Mouse (Mus musculus) large intestine, adult 2 months (tissue): Measurements from ENCODE around the gene Fundc2. TPM values are rescaled to one million over a fixed set of nuclear protein-coding genes. Genes with fewer than 3 reads are reported as not detected.

Source experiments
- DNase-seq: peaks from one replicate; pipeline ENCODE4 v3.0.0-alpha.2; 2012; ENCODE audit warnings: low read depth, low spot score
- WGBS: fragments of 180-500 bp; shearing (Covaris S2); methylation state at CpG from one replicate; pipeline ENCODE4 v1.1.7; 2018; 5-methylcytosine and 5-hydroxymethylcytosine counted together
- polyA plus RNA-seq: library from polyadenylated mRNA; depleted of rRNA; stranded (reverse); fragments of >200 nt; gene quantifications from 2 replicates; pipeline ENCODE4 v1.2.3, GENCODE M21; 2012; rRNA removed

Fundc2 gene
- polyA plus RNA-seq = 4.1 and 5.5 TPM in 2 replicates

DNA sequence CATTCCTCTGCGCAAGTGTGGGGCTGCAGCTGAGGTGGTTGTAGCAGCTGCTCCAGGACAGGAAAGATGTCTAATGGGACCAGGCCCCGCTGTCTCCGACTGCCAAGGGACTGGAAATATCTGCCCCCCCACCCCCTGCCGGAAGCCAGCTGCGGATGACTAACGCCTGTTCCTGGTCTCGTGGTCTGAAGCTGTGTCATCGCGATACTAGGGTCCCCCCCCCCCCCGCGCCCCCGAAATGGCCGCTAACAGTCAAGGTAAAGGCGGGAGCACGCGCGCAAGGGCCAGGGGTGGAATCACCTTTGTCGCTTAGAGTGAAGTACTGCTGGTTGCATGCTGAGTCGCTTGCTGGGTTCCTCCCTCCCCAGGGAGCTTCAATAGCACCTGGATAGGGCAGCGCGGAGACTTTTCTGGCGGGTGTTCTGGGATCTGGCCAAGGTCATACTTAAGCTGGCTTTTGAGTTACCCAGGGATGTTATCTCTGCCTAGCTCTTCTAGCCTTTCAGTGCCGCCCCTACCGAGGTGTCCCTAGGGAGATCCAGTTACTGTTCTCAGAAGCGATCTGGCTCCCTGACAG is at the start of gene Fundc2, which contains the start of gene F8:
Fundc2 (plus strand) TSS at position 205 of the 577 bp plus-strand sequence.
F8 (minus strand) TSS at position 421 of the 577 bp plus-strand sequence.
- WGBS = 17% methylated on average over 25 of the region's 25 CpGs

DNA sequence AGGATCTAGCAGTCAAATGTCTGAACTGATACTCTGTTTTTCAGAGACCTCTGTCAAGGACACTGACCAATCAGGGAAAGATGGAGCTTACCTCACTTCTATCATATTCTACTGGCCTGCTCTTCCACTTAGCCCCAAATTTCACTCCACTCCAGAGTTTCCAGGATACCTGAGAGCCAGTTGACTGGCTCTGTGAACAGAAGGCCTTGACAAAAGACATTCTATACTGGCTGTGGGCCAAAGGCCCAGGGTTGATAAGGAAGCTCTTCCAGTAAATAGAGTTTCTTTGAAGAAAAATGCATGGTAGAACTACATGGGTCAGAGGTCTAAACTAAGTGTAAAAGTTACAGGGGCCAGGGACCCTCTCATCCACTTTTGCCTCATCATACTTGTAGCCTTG is 12.0 kb upstream of the Fundc2 start:
- no peak for DNase-seq

More for the DNA sequence above, at the start of gene Fundc2, which contains the start of gene F8:
- peak; percentile 11 for DNase-seq

DNA sequence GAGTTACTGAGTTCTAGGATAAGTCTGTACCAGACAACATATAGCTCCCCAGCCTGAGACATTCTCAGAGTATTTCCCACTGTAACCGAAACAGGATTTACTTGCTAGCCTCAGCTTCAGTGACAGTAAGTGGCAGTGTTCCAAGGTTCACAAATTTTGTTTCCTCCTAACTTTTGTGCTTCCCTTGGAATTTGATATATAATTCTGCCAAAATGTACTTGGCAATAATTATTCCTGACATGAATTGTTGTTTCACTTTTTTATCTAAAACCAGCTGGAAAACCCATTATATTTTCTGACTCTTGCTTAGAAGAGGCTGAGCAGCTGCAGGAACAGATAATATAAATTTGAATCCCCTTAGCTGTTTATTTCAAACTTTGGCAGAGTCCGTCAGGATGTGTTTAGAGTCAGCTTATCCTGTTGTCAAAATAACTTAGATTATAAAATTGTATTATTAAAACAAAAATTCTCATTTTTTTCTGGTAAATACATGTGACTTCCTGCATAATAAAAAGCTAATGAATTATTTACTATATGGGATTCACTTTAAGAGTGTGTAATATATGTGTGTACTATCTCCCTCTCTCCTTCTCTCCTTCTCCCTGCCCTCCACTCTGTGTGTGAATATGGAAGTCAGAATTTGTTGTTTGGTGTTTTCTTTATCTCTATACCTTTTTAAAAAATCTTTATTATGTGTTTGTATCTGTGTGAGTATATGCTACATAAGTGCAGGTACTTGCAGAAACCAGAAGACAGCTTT is 9.4 kb upstream of the Fundc2 start:
- 45% methylated on average over 2 of the region's 2 CpGs for WGBS

DNA sequence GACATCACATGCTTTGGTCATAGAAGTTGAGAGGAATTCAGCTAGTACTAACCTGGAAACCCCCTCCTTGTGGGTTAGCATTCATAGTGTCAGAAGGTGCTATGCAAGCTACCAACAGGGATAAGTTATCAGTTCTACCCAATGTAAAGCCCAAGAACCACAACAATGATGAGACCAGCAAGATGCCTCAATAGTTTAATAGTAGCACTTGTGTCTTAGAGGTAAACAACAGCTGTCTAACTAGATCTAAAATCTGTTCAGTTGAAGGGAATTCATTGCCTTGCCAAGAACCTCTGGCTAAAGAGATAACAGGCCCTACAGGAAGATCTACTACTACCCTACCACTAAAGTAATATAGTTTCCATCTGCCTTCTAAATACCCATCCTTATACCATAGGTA is 5.4 kb upstream of the Fundc2 start:
- DNase-seq = no peak

More for the DNA sequence above, 9.4 kb upstream of the Fundc2 start:
- DNase-seq = no peak

DNA sequence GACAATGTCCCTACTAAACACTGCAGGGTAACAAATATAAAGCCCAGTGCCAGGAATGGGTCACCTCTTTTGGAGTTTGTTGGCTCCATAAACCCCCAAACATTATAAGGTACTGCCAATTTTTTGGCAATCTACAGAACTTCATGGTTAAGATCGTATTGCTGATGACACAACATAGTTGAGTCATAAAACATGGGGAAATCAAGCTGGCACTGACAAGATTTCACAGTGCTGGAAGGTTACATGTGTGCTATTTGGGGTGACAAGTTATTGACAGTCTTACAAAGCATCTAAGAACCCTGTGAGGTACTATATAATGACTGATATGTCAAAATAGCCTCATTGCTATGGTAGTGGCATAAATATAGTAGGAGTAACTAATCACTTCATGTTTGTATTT is 1.0 kb upstream of the Fundc2 start:
- 56% methylated on average over 1 of the region's 1 CpGs for WGBS

DNA sequence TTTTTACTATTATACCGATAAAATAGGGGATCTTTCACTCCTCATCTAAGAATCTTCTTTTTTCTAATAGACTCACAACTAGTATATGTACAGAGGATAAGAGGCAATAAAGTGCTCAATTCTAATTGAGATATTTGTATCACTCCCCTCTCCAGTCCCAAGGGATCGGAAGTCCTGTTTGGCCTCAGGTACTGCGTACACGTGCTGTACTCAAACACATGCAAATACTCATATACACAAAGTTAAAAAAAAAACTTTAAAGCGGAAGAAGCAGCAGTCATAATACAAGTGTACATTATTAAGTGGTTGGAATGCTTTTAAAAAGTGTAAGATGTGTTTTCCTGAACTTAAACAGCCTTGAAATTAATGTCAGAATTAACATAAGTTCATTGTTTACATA is 500 bp upstream of the Fundc2 start:
- no peak for DNase-seq
- WGBS = 69% methylated on average over 5 of the region's 5 CpGs

More for the DNA sequence above, 1.0 kb upstream of the Fundc2 start:
- no peak for DNase-seq

DNA sequence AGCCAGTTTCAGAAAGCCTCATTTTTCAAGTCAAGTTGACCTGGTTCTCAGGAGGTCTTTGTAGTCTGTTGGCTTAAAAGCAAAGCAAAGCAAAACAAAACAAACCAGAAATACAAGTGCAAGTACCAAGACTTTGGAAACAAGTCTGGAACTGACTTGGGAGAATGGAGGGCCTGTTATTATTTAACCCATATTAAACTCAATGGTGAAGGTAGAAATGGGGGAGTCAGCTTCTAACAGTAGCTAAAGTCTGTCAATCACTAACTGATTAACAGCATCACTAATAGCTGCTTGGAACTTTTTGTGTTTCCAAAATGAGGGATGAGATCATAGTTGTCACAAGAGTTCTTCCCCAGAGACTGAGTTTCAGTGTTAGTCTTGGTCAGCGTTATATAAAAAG is 17.3 kb downstream of the Fundc2 start:
- no peak for DNase-seq
- WGBS = 90% methylated on average over 1 of the region's 1 CpGs

DNA sequence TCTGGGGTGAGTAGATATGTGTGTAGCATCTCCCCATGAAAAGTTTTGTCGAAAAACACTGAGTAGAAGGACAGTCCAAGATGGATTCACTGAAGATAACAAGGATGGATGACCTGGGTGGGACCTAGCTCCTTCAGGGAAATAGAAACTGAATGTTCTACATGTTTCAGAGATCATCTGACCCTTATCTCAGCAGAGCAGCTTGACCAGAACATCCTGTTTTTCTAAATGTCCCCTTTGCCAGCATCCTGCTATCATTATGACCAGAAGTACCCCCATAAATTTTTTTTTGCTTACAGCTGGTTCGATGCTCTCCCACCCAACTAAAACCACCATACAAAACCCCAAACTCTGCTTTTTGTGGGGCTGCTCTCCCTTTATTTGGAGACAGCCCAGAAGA is 20.5 kb downstream of the Fundc2 start:
- 69% methylated on average over 2 of the region's 2 CpGs for WGBS
- DNase-seq = no peak

DNA sequence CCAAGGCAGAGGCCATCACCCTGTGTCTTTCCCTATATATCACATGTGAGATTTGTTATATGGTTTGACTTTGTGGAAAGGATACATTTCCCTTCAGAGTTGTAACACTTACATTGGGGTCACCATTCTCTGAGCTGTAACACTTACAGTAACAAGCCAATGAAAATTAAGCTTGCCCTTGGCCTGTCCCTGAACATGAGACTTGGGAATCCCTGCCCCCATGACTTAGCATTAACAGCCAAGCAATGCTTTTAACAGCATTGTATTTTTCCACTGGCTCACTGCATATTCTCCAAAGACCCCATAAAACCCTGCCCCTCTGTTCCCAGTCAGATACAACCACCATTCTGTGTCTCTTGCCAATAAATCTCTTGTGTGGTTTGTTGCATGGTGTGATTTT is 21.2 kb downstream of the Fundc2 start:
- DNase-seq = no peak

DNA sequence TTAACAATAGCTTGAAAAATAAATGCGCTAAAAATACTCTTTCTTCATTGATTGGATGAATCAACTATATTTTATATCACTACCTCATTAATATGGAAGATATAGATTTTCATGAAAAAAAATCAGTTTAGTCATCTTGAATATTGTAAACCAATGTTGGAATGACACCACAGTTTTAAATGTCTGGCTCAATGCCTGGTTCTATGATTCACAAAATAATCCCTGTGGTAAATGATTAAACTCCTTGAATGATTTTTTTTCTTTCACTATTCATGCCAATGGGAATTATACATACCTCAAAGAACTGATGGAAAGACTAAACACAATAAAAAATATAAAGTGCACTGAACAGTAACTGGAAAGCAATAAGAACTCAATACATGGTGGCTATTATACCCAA is 27.5 kb downstream of the Fundc2 start:
- 75% methylated on average over 1 of the region's 1 CpGs for WGBS
- peak; percentile 24 for DNase-seq

DNA sequence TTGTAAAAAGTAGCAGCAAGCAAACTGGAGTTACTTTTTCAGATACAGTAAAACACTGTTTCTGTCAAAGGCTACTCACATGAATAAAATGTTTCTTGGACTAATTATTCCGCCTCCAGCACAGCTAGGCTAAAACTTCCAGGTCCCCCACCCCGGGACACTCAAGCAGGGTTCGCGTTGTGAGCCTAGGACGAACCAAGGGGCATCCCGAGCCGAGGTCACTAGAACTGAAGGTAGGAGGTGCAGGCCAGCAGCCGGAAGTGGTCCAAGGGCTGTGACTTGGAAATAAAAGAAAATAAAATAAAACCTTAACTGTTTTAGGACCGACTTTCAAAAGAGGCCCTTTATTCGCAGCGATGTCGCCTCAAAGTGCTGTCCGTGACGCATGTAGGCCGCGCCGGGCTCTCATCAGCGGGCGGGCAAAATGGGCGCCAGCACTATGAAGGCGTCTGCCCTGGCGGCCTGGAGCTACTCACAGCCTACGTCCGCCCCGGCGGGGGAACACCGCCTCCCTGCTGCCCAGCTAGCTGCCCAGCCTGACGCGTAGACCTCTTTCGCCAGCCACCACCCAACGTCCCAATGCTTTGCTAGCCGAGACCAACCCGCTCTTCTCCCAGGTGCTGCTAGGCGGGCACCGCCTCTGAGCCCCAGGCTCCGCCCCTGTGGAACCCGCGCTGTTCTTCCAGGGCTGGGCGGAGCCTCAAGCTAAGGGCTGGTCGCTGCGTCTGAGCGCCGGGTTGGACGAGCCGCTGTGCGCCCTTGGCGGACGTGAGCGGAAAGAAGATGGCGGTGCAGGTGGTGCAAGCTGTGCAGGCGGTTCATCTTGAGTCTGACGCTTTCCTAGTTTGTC is 34.0 kb downstream of the Fundc2 start, which contains the start of the genes Cmc4, Mtcp1 and Brcc3:
Cmc4 (minus strand) TSS at position 649 of the 850 bp plus-strand sequence.
Mtcp1 (minus strand) TSS at position 653 of the 850 bp plus-strand sequence.
Brcc3 (plus strand) TSS at position 693 of the 850 bp plus-strand sequence.
- 10% methylated on average over 52 of the region's 52 CpGs for WGBS

More for the DNA sequence above, 34.0 kb downstream of the Fundc2 start, which contains the start of the genes Cmc4, Mtcp1 and Brcc3:
- peak; percentile 60 for DNase-seq

Other genes with a start within 250 kb of the Fundc2 start
- not detected in 2 replicates for gene Smim9, start 218.6 kb upstream of the Fundc2 start, polyA plus RNA-seq
- gene F8, start 216 bp downstream of the Fundc2 start, polyA plus RNA-seq = 0.04 and 0.21 TPM in 2 replicates
- 1.4 and 1.9 TPM in 2 replicates for gene Cmc4, start 34.2 kb downstream of the Fundc2 start, polyA plus RNA-seq
- 2.2 and 3.9 TPM in 2 replicates for gene Mtcp1, start 34.2 kb downstream of the Fundc2 start, polyA plus RNA-seq
- gene Brcc3, start 34.2 kb downstream of the Fundc2 start, polyA plus RNA-seq = 7.3 and 9.5 TPM in 2 replicates
- 3.6 and 4.2 TPM in 2 replicates for gene Vbp1, start 131.9 kb downstream of the Fundc2 start, polyA plus RNA-seq
- gene Rab39b, start 195.8 kb downstream of the Fundc2 start, polyA plus RNA-seq = 0.16 and 0.22 TPM in 2 replicates